Mouse (Mus musculus) c-Kit-positive CD71-negative TER-119-negative erythroid progenitor cells, embryonic 14.5 days (primary cell): ENCODE measurements around the gene Kdelr2.

Source experiments
- DNase-seq: peaks from one replicate; pipeline ENCODE4 v3.0.0-alpha.2; 2013; ENCODE audit warnings: low read depth

Kdelr2 gene

DNA sequence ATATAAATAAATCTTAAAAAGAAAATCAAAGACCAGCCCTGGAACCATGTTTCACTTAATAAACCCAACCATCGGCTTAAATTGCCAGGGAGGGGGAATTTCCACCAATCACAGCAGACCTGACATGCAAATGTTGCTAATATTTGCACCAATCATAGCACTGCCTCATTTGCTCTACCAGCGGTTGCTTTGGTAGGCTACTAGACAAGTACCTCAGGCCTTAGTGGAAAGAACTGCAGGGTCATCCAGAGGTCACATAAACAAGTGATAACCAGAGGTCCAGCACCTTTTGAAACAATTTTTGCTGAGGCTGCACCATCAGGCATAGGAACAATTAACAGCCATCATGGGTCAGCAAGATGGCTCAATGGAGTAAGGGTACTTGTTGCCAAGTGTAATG is 2.1 kb upstream of the Kdelr2 start:
- DNase-seq, result no peak

GRCm38 (mm10) chr5:143404148-143404930 is 701 bp downstream of the Kdelr2 start:
- DNase-seq, result no peak

- no peak for DNase-seq
Observed at GRCm38 (mm10) chr5:143405200-143405599, 1.6 kb downstream of the Kdelr2 start.

- DNase-seq, result no peak
Observed at GRCm38 (mm10) chr5:143406548-143406947, 2.9 kb downstream of the Kdelr2 start.

DNA sequence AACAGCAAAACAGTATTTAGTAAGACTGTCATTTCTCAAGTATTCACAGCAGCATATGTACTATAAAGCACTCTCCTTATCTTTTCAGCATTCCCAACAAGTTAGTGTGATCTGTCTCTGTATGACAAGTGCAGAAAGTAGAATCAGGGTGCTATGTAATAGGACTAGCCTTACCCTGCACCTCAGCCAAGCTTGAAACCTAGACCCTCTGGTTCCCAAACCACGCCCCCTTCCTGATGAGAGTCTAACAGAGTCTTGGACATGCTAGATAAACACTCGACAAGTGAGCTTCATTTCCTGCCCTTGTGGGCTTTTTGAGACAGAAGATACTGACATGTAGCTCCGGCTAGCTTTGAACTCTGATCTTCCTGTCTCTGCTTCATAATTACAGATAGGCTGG is 5.6 kb downstream of the Kdelr2 start:
- peak; percentile 61 for DNase-seq

- DNase-seq, result no peak
Observed at GRCm38 (mm10) chr5:143410841-143411395, 7.3 kb downstream of the Kdelr2 start.

DNA sequence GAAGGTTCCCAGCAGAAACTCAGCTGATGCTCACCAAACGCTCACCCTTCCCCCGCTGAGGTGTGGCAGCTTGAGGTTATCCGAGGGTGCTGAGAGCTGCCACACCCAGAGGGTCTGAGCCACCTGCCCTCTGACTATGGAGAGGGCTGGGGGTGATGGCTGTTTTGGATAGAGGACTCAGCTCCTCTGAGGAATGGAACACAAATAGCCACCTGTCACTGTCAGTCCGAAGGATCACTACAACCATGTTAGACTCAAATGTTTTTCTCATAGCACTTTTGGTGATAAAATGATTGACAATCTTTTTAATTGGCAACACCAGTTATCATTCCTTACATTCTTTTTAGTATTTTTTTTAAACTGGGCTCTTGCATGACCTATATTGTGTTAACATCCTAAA is 17.8 kb downstream of the Kdelr2 start:
- no peak for DNase-seq

GRCm38 (mm10) chr5:143422990-143423389 is 19.4 kb downstream of the Kdelr2 start:
- DNase-seq, result no peak

- peak; percentile 70 for DNase-seq
Observed at GRCm38 (mm10) chr5:143423899-143424519, 20.4 kb downstream of the Kdelr2 start.

GRCm38 (mm10) chr5:143434421-143434820 is 30.8 kb downstream of the Kdelr2 start:
- DNase-seq, result peak; percentile 69

GRCm38 (mm10) chr5:143441298-143441697 is 37.7 kb downstream of the Kdelr2 start:
- no peak for DNase-seq

DNA sequence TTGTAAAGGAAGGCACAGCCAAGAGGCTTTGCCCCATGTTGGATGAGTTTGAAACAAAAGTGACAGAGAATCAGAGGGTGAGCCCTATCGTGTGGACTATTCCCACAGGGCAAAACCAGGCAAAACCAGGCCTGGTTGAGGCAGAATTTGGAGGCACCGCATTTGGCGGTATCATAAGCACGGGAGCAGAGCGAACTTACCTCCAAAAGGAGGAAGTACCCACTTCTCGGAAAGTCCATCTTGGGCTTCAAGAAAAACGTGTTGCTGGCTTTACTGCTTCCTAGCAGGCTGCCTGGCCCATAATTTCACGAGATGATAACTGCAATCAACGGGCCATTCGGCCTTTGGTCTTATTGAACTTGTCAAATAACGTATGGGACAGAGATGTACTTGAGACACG is 38.1 kb downstream of the Kdelr2 start:
- no peak for DNase-seq

DNA sequence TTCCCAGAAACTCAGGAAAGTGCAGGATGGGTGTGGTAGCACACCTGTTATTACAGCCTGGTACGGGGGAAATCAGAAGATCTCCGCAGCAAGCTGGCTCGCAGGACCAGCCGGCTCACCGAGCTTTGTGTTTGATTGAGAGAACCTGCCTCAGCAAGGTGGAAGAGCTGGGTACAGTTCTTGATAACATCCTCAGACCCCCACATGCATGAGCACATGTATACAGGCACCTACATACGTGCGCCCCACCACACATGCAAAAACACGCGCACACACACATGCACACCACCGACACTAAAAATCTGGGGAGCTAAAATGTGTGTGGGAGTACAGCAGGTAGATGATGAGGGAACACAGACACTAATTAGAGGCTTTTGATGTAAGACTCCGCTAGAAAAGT is 60.0 kb downstream of the Kdelr2 start:
- no peak for DNase-seq

- peak; percentile 80 for DNase-seq
Observed at GRCm38 (mm10) chr5:143464100-143464756, 60.6 kb downstream of the Kdelr2 start, which contains the start of gene Daglb. Gene Daglb (plus strand): TSS chr5:143464584.

DNA sequence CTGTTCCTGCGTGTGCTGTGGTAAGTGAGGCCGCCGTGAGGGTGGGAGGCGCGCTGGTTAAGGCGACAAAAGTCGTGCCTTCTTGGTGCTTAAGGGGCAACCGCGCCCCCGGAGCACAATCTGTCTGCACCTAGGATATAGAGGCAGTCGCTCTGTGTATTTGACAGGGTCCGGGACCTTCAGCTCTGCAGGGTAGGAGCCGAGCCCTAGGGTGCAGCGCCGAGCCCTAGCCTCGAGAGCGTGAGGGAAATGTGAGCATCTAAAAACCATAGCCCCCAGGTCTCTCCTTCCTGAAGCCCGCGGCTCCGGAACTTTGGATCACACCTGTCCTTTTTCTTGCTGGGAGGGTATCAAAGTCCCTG is 61.1 kb downstream of the Kdelr2 start:
- DNase-seq, result no peak

- no peak for DNase-seq
Observed at GRCm38 (mm10) chr5:143465156-143466085, 61.8 kb downstream of the Kdelr2 start.

- DNase-seq, result no peak
Observed at GRCm38 (mm10) chr5:143466891-143467669, 63.4 kb downstream of the Kdelr2 start.

- no peak for DNase-seq
Observed at GRCm38 (mm10) chr5:143467931-143468330, 64.3 kb downstream of the Kdelr2 start.

DNA sequence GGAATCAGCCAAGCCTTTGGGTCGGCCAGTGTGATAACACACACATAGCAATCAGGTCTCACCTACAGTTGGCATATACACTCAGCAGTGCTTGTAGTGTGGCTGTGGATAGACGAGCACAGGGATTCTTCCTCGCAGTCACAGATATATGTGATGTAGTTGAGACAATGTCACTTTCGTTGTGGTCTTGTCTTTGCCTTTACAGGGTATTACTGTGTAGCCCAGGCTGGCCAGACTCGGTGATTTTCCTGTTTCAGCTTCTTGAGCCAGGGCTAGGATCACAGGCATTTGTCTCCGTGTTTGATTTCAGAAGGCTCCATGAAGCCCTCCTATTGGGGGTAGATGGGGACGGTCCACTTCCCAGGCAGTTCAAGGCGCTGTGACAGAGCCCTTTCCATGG is 66.0 kb downstream of the Kdelr2 start:
- DNase-seq, result no peak

GRCm38 (mm10) chr5:143470421-143471164 is 67.0 kb downstream of the Kdelr2 start:
- DNase-seq, result peak; percentile 70
